Mouse (Mus musculus) fibroblast of lung, adult 2 months (primary cell): ENCODE measurements around the gene Ifitm1.
A peak's percentile ranks its signal among the peaks of the same experiment; 100 is the strongest.

ENCODE experiments used
- DNase-seq: peaks from one replicate; pipeline ENCODE4 v3.0.0-alpha.2; 2011; ENCODE audit warnings: low read depth

Ifitm1 gene

GRCm38 (mm10) chr7:140966921-140967320, at the start of gene Ifitm1:
Gene Ifitm1 (plus strand): TSS chr7:140967221.
- no peak for DNase-seq

- DNase-seq = no peak
These were observed 47.1 kb upstream of the Ifitm1 start for GRCm38 (mm10) chr7:140919911-140920310.

DNA sequence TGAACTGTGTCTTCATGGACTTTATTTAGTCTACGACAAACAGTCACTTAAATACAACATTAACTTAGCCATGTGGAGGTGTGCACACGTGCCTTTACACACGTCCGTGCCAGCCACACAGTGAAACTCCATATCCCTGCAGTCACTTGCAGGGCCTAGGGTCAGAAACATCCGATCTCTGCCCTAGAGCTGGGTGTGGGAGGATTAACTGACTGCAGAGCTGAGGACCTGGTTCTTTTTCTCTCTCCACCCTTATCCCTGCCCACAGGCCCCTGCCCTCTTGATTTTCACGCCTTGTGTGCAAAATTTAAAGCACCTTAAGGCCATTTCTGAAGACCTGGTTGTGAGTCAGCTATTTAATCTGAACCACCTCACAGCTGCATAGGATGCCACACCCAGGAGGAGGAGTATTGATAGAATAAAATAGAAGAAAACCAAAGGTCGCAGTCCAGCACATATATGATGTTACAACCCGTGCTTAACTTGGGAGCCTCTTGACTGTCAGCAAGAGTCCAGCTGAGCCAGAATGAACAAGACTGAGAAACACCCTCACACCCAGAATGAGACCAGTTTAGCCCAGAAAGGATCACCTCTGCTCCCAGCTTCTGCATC, 46.5 kb upstream of the Ifitm1 start, which contains the start of gene Nlrp6:
Gene Nlrp6, plus strand, starts transcription at position 485 of the 612 bp plus-strand sequence.
- DNase-seq = no peak

- no peak for DNase-seq
These were observed 45.6 kb upstream of the Ifitm1 start for GRCm38 (mm10) chr7:140921225-140921975.

GRCm38 (mm10) chr7:140922398-140923069, 44.5 kb upstream of the Ifitm1 start:
- DNase-seq = no peak

DNA sequence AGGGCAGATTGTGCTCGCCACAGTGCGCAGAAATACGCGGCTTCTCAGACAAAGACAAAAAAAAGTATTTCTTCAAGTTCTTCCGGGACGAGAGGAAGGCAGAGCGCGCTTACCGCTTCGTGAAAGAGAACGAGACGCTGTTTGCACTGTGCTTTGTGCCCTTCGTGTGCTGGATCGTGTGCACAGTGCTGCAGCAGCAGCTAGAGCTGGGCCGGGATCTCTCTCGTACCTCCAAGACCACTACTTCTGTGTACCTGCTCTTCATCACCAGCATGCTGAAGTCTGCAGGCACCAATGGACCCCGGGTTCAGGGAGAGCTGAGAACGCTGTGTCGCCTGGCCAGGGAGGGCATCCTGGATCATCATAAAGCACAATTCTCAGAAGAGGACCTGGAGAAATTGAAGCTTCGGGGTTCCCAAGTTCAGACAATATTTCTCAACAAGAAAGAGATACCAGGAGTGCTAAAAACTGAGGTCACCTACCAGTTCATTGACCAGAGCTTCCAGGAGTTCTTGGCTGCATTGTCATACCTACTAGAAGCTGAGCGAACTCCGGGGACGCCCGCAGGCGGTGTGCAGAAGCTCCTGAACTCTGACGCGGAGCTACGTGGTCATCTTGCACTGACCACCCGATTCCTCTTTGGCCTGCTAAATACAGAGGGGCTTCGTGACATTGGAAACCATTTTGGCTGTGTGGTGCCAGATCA, 43.8 kb upstream of the Ifitm1 start:
- DNase-seq = no peak

- no peak for DNase-seq
These were observed 39.8 kb upstream of the Ifitm1 start for GRCm38 (mm10) chr7:140927181-140927580.

DNA sequence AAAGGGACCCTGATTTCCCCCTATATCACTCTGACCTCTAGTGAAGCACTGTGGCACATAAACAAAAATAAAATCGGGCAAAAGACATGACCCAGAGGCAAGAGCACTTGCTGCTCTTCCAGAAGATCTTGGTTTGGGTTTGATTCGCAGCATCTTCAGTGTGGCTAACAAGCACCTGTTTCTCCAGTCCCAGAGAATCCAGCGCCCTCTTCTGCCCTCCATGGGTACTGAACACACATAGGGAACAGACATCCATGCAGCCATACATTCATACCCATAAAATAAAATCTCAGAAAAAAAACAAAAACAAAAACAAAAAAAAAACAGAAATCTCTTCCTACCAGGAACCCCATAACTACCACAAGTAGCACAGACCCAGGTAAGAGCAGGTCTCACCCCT, 28.6 kb upstream of the Ifitm1 start:
- DNase-seq = no peak

DNA sequence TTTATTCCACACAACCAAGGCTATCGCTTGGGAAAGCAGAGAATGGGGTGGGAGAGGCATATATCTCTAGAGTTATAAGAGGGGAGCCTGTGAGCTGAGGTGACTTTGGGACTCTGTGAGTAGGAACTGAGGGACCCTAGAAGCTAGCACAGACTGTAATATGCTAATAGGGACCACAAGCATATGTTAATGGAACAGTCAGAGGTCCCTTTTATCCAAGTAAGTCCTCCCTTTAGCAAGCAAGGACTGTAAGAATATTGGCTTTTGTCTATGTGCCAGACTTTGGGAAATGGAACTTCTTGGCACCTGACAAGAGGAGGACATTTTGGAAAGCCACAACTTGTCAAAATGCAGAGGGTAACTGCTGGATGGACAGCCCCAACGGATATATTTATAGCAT, 28.1 kb upstream of the Ifitm1 start:
- DNase-seq = no peak

DNA sequence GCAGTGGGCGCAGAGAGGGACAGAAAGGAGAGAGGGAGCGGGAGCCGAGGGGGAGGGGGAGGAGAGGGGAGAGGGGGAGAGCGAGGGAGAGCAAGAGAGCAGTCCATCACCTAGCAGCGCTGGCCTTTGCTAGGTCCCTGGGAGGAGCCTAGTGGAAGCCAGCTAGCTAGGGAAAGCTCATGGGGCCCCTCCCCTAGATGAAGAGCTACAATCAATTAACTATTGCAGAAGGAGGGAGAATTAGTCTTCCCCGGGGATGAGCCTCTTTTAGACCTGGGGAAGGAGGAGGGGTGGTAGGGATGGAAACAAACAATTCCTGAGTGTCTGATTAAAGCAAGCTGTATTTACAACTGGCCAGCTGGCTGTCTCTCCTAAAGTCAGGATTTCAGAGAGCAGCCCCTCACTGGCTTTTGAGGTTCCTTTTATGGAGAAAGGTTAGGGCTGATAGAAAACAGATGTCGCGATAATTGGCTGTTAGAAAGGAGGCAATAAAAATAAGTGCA, 27.3 kb upstream of the Ifitm1 start:
- DNase-seq = no peak

DNA sequence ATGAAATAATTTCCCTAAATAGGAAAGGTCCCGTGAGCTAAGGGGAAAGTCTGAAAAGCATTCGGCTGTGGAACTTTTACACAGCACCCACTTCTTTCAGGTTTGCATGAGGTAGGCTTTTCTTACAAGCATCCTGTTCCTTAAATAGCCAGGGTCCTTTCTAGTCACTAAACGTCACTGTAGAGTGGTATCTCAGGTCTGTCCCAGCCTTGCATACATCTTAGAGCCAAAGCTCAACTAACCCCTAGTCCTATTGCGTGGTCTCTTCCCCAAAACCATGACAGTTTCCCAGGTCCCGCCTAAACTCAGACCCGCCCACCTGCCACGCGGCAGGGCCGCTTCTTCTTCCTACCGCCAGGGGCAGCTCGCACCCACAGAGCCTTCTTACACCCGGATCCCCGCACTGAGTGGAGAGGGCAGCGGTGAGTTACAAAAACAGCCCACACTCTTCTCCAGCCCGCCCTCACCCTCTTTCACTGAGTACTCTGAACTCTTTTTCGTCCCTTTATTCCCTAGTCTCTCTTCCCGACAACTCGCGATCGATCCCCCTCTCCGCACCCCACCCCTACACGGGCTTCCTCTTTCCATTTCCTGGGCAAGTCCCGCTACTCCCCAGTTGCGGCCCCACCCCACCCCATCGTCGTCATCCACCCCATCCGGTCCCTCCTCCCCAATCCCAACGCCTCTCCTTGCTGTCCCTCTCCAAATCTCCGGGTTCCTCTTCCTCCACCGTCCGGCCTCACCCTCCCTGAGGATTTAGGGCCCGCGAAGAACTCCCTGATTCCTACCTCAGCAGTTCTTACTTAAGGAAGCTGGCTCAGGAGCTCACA, 25.6 kb upstream of the Ifitm1 start, which contains the start of gene Pgghg:
Gene Pgghg, plus strand, starts transcription at position 170 of the 830 bp plus-strand sequence.
- DNase-seq = peak; percentile 83

DNA sequence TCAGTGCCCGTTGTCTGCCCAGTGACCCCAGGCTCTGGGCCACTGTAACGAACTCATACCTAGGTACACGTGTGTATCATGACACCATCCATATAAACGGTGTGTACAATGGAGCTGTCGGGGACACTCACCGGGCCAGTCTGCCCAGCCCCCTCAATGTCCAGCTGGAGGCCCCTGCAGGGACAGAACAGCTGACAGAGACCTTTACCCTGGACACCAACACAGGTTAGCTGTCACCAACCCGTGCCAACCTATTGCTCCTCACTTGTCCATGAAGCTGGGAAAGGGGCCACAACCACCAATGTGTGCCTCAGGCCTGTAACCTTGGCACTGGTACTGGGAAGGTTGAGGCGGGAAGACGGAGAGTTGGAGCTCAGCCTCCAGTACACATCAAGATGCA, 24.7 kb upstream of the Ifitm1 start:
- DNase-seq = no peak

DNA sequence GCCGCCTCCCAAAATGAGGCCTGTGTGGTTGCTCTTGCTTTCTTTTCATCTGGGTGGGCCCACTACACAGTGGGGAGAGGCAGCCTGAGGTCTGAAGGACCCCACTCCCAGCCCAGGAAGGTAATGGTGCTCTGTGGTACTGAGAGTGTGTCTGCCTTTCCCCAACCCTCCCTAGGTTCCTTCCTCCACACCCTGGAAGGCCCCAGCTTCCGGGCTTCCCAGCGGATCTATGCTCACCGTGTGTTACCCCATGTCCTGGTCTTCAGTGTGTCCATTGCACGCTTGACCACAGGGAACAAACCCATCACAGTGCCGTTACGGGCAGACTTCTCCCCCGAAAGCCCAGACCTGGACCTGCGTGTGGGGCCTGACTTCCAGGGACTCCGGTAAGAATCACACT, 24.2 kb upstream of the Ifitm1 start:
- no peak for DNase-seq

DNA sequence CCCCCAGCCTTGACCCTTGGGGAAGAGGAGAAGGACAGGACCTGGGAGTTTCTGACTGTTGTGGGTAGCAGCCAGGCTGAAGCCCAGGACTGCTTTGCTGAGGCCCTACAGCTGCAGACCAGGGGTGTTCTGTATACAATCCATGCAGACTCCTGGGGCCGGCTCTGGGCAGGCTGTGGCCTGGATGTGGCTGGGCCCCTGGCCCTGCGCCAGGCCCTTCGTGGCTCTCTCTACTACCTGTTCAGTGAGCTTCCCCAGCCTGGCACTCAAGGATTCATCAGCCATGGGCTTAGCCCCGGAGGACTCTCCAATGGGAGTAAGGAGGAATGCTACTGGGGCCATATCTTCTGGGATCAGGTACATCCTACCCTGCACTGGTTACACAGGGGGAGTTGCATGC, 23.7 kb upstream of the Ifitm1 start:
- DNase-seq = no peak

GRCm38 (mm10) chr7:140944236-140944635, 22.8 kb upstream of the Ifitm1 start:
- no peak for DNase-seq

GRCm38 (mm10) chr7:140945247-140945646, 21.8 kb upstream of the Ifitm1 start:
- no peak for DNase-seq

- DNase-seq = no peak
These were observed 20.7 kb upstream of the Ifitm1 start for GRCm38 (mm10) chr7:140946311-140946710.

DNA sequence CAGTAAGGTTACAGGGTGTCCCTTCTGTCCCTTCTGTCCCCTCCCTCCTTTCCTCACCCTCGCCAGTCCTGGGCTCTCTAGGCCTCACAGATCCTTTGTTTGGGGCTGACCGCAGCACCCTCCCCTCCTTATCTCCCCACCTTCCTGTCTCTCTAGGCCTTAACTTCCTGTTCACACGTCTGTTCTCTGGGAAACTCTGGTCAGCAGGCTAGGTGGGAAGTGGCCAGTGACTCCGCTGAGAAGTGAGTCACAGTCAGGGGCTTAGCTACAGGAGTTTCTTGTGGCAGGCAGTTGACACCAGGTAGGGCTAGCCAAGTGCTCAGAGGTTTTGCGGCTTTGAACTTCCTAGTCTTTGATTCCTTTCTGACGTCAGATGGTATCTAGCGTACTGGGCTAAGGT, 20.0 kb upstream of the Ifitm1 start:
- DNase-seq = no peak

DNA sequence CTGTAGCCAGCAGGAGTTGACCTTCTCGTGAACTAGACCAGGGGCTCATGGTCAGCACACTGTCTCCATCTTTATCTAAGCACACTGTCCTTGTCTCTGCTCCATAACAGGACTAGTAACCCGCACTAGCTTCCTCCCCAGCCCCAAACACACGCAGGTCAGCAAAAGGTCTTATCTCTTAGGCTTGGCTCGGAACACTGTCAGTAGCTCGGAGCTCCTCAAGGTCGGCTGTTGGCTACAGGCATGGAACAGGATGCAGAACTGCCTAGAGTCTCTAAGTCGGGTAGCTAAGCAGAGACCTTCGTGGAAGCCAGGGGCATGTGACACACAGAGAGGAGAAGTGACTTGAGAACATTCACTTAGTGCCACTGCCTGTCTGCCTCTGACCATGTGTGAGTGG, 18.9 kb upstream of the Ifitm1 start:
- DNase-seq = no peak

GRCm38 (mm10) chr7:140949255-140949654, 17.8 kb upstream of the Ifitm1 start:
- DNase-seq = no peak

DNA sequence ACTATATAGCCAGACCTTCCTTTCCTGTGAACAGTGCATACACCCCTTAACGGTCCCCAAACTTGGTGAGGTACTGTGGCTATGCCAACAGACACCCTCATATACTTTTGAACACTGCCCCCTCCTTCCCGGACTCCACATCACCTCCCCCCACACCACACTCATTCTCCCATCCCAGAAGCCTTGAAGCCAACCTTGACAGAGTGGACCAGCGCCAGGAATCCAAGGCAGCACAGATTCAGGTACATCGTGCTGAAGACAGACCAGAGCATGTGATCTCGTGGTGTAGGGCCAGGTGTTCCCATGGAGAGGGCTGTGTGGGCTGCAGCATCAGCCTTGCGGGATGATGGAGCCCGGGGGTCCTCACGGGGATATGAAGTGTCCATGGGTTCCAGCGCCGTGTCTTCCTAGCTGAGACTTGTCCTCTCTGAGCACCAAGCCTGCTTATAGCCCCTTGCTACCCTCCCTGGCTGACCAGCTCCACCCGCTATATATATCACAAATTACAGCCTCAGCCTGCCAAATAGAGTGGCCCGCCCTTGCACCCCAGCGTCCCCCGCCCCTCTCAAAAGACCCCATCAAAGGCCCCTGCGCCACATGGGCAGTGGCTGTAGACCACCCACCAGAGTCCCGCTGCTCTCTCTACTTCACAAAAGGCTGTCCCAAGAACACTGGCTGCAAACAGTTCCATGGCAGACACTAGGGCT, 17.0 kb upstream of the Ifitm1 start, which contains the start of gene Ifitm5:
Gene Ifitm5, minus strand, starts transcription at position 468 of the 707 bp plus-strand sequence.
- no peak for DNase-seq
